Mouse (Mus musculus): ENCODE results near the gene Myo3b. TPM values are rescaled to one million over a fixed set of nuclear protein-coding genes. Genes with fewer than 3 reads are reported as not detected.

The Myo3b gene
- polyA plus RNA-seq, 1 experiment = not detected

DNA sequence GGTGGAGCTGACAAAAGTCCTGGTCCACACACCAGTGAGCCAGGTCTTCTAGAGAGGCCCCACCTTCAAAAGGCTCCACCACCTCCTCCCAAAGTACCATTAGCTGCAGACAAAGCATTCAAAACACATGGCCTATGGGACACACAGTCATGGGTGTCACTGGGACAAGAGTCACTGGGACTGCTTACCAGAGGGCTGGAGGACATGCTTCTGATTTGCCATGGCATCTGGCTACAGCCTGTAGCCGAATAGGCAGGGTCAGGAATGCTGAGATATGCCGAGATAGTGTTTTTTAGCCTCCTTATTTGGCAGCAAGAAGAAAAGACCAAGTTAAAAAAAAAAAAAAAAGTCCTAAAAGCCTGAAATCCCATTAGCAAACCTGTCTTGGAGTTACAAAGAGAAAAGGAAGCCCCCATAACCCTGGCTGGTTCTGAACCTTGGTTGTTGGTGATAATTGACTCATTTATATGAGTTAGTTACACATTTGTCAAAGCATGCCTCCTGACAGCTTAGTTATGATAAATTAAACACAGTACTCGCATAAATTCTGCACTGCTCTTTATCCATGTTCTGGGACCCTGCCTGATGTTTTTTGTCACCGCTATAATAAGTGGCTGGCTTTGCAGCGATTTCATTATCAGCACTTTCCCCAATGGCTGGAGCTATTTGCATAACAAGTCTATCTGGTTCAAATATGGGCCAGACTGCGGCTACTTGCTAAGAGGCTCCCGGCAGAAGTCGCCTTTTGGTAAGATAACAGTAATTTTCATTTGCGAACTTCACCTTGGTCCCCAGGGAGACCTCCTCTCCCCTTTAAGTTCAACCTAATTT lies 156.7 kb downstream of the Myo3b start:
- TF ChIP-seq GATA1 (IDR thresholded peaks at IDR 0.05; ENCODE audit: low read length) = no peak

DNA sequence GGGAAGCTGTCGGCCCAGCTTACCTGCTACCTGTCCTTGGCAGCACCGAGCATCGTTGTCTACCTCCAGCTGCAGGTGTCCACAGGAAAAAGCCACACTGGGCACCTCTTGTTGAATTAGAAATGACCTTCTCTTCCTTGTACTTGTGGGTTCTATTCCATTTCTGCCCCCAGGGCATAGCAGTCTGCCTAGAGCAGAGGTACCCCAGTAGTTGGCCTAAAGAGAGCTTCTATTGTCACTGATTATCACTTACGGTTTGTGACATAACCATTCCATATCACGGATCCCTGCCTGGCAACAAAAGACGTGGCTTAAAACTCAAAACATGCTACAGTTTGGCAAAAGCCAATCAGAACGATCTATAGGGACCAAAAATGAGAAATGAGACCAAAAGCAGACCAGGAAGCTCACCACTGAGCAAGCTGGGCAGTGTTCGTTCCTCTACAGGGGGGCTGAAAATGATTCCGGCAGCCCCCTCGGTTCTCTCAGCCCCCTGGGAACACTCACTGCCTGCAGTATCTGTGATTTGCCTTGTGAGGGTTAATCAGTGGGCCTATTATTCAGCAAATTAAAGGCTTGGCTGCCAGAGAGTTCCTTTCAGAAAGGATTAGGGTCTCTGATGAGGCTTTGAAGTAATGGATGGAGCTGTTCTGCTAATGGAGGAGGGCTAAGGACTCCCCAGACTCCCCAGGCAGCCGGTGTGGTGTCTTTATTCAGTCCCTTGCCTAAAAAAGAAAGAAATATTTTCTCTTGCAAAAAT lies 163.1 kb downstream of the Myo3b start:
- TF ChIP-seq GATA1 (IDR thresholded peaks at IDR 0.05; ENCODE audit: low read length) = no peak

DNA sequence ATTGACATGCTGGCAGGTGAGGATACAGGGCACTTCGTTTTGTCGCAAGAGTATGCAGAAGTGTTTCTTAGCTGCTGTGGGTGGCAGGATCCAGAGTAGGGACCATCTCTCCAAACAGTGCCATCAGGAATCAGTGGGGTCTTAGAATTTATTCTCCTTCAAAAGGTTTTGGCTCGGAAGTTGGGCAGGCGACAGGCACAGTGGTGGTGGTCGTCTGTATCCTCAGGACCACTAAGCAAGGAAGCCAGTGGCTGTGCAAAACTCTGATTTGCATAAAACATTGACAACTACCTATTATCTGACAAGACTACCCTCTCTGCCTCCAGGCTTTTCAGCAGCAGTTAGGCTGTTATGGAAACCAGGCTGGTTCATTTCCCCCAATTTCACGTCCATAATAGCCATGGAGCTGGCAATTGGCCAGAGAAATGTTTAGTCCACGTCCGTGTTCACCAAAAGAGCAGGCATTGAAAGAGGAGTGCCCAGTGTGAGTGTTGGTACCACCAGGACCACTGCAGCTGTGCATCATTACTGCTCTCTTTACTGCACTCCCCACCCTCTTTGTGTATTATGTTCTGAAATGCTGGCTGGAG lies 163.7 kb downstream of the Myo3b start:
- no peak for TF ChIP-seq GATA1 (IDR thresholded peaks at IDR 0.05; ENCODE audit: low read length)

DNA sequence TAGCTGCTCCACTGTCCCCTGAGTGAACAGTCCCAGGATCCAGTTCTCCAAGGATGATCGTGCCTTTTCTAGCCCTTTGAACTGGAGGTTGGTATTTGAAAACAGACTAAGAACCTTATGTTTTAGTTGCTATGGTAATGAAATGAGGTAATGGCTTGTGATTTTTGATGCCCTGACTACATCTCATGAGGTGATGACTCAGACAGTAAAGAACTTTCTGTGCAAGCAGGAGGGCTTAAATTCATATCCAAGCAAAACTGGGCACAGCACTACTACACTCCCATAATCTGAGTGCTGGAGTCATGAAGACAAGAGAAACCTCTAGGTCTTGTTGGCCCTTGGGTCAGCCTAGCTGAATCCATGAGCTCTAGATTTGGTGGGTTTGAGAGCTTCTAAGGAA lies 169.5 kb downstream of the Myo3b start:
- TF ChIP-seq GATA1 (IDR thresholded peaks at IDR 0.05; ENCODE audit: low read length) = no peak

DNA sequence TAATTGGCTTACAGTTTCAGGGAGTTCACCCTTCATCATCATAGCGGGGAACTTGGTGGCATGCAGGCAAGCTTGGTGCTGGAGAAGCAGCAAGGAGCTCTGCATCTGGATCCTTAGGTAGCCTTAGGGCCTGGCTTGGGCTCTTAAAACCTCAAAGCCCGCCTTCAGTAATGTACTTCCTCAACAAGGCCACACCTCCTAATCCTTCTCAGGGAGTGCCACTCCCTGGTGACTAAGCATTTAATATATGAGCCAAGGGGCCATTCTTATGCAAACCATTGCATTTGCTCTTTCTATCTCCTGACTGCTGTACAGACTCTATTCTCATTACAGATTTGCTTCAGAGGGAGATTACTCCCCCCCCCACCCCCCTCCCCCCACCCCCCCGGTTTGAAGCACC lies 170.9 kb downstream of the Myo3b start:
- TF ChIP-seq GATA1 (IDR thresholded peaks at IDR 0.05; ENCODE audit: low read length) = no peak

DNA sequence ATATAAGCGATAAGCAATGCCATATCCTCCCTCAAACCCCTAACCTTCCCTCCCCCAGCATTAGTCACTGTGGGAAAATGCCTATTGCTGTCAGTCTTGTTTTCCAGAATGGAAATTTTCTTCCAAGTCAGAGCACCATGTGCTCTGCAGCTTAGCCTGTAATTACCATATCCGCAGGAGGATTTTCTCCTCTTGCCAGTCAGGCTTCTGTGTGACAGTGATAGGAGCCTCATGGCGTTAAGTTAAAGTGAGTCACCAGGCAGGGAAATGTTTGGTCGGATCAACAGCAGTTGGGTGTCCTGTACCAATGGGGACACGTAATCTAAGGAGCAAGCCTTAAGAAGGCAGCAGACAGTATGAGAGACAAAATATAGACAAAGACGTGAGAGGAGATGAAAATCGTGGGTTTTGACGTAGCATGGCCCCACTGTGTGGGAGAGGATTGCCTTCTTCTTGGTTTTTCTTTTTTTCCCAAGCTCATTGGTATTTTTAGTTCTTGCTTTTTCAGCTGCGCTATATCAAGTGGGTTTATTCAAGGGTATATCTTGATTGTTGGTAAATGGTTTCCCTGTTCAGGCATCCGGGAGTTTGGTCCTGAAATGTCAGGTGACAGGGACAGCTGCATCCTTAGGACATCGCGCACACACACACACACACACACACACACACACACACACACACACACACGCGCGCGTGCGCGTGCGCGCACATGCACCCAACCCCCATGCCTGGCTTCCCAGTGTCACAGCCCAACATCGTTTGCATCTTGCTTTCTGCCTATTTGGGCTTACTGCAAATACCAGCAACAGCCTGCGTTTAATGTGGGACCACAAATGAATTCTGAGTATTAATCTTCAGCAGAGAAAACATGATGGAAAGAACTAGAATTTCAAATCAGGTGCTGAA lies 171.8 kb downstream of the Myo3b start:
- TF ChIP-seq GATA1 (IDR thresholded peaks at IDR 0.05; ENCODE audit: low read length) = no peak

DNA sequence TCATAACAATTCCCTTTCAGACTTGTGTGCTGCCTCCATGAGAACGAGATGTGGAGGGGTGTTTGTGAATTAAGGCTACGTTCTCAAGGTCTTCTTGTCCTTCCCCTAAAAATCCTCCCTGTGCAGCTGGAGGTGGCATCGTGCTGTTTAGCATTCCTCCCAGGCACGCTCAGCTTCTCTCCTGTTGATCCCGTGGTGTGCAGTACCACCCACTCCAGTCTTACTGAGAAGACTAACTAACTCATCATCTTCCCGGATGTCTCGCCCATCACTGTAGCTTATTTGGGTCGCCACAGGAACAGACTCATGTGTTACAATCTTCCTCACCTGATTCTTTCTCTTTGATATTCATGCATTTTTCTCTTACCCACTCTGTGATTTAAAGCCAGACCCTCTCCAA lies 175.5 kb downstream of the Myo3b start:
- no peak for TF ChIP-seq GATA1 (IDR thresholded peaks at IDR 0.05; ENCODE audit: low read length)

DNA sequence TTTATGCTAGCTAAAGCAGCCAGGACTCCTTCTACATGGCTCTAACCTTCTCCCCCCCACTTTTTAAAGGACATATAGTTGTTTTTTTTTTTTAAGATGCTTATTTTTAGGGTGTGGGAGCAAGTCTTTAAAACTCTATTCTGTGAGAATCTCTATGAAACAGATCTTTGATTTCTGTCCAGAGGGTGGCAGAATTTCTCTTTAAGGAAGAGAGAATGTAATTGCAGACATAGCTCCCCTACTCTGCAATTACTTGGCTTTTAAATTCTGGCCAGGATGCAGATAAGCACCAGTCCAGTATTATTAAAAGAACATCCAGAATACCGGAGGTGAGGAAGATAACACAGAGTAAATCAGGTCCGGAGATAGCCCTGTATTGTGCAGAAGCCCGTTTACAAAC lies 178.9 kb downstream of the Myo3b start:
- TF ChIP-seq GATA1 (IDR thresholded peaks at IDR 0.05; ENCODE audit: low read length) = no peak

DNA sequence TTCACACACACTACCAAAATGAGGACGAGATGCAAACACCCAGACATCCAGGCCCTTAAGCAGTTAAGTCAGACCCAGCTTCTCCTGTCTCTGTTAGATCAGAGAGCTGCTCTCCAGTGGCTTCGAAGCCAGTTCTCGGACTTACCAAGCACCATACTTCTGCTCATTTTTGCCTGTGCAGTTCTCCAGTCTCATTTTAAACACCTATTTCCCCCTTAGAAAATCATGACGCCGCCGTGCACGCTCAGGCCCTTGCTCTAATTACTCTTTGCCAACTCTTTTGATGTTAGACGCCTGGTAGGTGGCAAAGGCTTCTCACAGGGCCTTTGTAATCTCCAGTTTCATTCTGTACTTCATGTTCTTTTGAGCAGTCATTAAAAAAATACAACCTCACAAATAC lies 179.5 kb downstream of the Myo3b start:
- no peak for TF ChIP-seq GATA1 (IDR thresholded peaks at IDR 0.05; ENCODE audit: low read length)

DNA sequence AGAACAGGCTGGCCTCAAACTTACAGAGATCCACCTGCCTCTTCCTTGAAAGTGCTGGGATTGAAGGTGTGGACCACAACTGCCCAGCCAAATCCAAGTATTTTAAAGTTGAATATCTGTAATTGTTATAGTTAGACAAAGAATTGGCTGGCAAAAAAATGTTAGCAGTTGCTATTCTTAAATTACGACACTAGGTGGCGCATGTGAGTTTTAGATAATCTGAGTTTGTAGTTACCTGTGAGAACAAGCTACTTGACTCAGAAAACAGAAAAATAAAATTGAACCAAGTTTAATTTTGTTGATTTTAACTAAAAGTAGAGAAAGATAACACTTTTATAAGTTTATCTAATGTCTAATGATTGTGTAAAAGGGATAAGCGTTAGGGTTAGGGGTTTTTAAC lies 187.8 kb downstream of the Myo3b start:
- TF ChIP-seq GATA1 (IDR thresholded peaks at IDR 0.05; ENCODE audit: low read length) = no peak

DNA sequence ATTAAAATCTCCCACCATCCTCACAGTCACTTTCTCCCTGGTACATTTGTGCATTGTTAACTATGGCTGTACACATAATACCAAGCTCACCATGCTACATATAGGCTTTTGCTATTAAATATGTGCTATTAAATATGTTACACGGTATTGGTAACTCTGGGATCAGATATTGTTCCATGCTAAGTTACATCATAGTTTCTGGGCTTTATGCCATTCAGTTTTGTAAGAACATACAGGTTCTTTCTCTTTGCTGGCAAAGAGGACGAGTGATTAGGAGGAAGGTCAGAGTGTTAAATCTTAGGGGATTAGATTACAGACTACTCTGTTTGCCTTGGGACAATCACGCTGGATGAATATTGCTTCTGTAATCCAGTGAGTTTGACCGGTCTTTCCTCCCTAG lies 207.1 kb downstream of the Myo3b start:
- TF ChIP-seq GATA1 (IDR thresholded peaks at IDR 0.05; ENCODE audit: low read length) = no peak

DNA sequence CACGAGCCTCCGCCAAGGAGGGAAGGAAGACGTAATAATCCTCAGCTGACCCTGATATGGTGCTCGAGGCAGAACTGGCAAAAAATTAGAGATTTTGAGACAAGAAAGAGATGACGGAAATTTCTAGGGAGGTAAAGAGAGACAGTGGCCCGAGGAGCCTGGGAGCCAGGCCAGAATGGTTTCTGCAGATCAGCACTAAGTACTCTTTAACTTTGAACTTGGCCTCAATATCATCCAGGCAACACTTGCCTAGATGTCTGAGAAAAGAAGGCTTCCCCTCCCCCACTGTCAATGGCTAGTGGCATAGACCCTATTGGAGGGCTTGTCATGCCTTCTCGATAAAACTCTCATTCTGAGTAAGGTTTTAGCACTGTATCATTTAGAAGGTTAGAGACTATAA lies 209.7 kb downstream of the Myo3b start:
- TF ChIP-seq GATA1 (IDR thresholded peaks at IDR 0.05; ENCODE audit: low read length) = no peak

DNA sequence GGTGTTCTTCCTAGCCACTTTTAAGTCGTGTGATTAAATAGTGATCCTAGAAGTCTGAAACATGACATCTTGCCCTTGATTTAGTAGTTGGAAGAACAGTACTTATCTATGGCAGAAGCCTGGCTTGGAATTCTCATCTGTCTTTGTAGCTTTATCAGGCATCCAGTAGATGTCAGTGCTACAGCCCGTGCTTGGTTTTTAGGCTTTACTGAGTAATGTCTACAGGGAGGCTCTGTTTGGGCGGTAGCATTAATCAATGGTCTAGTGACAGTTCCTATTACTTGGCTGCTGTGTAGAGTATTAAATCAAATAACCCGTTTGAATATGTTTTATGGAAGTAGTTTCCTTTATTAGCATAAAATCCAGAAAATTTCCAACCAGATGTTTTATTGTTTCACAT lies 210.9 kb downstream of the Myo3b start:
- TF ChIP-seq GATA1 (IDR thresholded peaks at IDR 0.05; ENCODE audit: low read length) = no peak

DNA sequence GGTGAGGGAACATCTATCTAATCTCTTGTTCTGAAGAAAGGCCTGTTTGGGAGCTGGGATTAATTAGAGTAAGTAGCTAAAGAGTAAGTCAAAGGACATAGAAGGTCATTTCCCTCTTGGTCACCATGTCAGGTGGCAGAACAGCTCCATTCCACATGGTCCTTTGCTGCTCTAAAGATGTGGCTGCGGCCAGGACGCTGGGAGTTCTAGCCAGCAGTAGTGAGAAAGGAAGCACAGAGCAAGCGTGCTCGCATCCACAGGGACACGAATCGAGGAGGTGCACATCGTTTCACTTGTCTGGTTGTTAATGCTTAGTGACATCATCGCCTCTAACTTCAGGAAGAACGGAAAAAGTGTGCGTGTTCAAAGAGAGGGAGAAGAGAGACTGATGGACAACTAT lies 212.3 kb downstream of the Myo3b start:
- TF ChIP-seq GATA1 (IDR thresholded peaks at IDR 0.05; ENCODE audit: low read length) = no peak

DNA sequence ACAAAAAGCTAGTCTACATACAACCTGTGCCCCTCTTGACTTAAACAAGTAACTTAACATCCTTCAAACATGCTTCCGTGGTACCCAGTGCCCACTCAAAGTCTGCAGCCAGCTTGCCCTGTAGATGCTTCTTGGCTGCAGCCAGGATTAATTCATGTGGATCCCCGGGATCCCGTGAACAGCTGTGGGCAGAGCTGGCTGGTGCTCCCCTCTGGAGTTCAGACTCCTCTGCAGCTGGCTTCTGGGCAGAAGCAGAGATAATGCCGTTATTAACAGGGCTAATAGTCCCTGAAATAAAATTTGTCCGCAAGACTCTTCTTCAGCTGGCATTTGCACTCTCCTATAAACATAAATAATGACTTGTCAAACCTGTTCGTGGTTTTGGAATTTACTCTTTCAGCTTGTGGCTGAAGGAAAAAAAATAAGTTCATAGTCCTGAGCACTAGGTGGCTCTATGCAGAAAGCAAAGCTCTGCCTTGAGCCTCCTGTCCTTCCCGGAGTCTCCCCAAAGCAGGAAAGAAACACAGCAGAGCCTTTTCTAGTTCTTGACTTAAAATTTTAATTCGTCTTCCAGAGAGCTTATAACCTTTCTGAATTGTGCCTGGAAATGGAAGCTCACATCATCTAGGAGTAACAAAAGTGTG lies 220.6 kb downstream of the Myo3b start:
- TF ChIP-seq GATA1 (IDR thresholded peaks at IDR 0.05; ENCODE audit: low read length) = no peak

All from G1E-ER4 (cell line).